Mouse (Mus musculus) spleen, adult 2 months (tissue): ENCODE results near the gene Rsph10b. TPM values are rescaled to one million over a fixed set of nuclear protein-coding genes. Genes with fewer than 3 reads are reported as not detected.
A peak's percentile ranks its signal among the peaks of the same experiment; 100 is the strongest.
"Not testable (repeated sequence)": the region's sequence is repeated elsewhere in the genome, so short reads cannot be mapped to it uniquely, and the experiment has no call there.

Experiments used
- DNase-seq, 2 experiments: peaks; one replicate each; pipeline versions ENCODE4 v3.0.0 to v3.0.0-alpha.2; 2012 to 2021; ENCODE audit warnings: low spot score in 2 of 2, low read depth in 1 of 2
- H3K27ac ChIP-seq: fragments of 200-500 bp; 2 replicates; pipeline ENCODE4 v1.5.1; 2012; ENCODE audit warnings: low read length, inconsistent platforms; ENCODE audit not compliant: insufficient read depth
- H3K27me3 ChIP-seq: fragments of 200-500 bp; 2 replicates; pipeline ENCODE4 v1.6.1; 2012; ENCODE audit warnings: mild to moderate bottlenecking, moderate library complexity, low read length, inconsistent platforms; ENCODE audit not compliant: control insufficient read depth, insufficient read depth
- H3K36me3 ChIP-seq: fragments of 200-500 bp; 2 replicates; pipeline ENCODE4 v1.6.1; 2012; ENCODE audit warnings: mild to moderate bottlenecking, low read length, inconsistent platforms; ENCODE audit not compliant: control insufficient read depth, insufficient read depth
- H3K4me1 ChIP-seq: fragments of 200-500 bp; 2 replicates; pipeline ENCODE4 v1.6.1; 2011; ENCODE audit warnings: inconsistent platforms; ENCODE audit not compliant: control insufficient read depth, insufficient read depth, insufficient read length
- H3K4me3 ChIP-seq: fragments of 200-500 bp; 2 replicates; pipeline ENCODE4 v1.5.1; 2011; ENCODE audit warnings: mild to moderate bottlenecking, inconsistent platforms; ENCODE audit not compliant: insufficient read depth, insufficient read length; ENCODE audit errors: extremely low read depth
- CTCF ChIP-seq: fragments of 200-500 bp; IDR thresholded peaks from 2 replicates; pipeline ENCODE4 v1.5.1; 2011; ENCODE audit warnings: mild to moderate bottlenecking, inconsistent platforms; ENCODE audit not compliant: insufficient read depth, insufficient read length, insufficient replicate concordance; ENCODE audit errors: extremely low read depth
- POLR2A ChIP-seq: fragments of 200-500 bp; IDR thresholded peaks from 2 replicates; pipeline ENCODE4 v1.6.1; 2011; ENCODE audit warnings: low read depth, low read length, inconsistent platforms
- whole genome bisulfite sequencing: fragments of 180-500 bp; shearing (Covaris S2); methylation state at CpG from one replicate; pipeline ENCODE4 v1.1.7; 2018; 5-methylcytosine and 5-hydroxymethylcytosine counted together
- polyA plus RNA-seq: library from polyadenylated mRNA; depleted of rRNA; stranded (reverse); fragments of >200 nt; gene quantifications from 2 replicates; pipeline ENCODE4 v1.2.3, GENCODE M21; 2012

Rsph10b gene
- polyA plus RNA-seq, 1 experiment: 0.49 TPM

DNA sequence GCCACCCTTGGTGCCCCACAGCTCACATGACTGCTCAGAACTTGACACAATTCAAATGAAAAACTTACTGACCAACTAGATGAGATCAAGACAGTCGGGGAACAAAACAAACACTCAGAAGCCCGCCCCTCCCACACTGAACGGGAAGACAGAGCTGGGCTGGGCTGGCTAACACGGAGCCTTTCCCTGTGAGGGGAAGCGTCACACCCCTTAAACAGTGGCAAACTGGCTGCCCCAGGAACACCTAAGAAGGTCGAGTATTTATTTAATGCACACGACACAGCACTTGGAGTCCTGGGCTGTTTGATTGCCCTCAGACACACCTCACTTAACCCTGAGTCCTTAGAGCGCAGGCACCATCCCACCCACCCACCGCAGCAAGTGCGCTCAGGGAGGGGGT lies 59.8 kb downstream of the Rsph10b start:
- Histone ChIP-seq H3K27ac (no peak overlapping the region), H3K4me1 (no peaks in the 10 kb centered on the region), H3K27me3 (no peaks in the 10 kb centered on the region), H3K36me3 (peaks cover 50% of the 10 kb centered on the region), H3K4me3 (no peak overlapping the region)
- TF ChIP-seq CTCF: no peak
- no peak for TF ChIP-seq POLR2A
- no peak for DNase-seq
- 93% methylated on average over 10 of the region's 10 CpGs for WGBS

DNA sequence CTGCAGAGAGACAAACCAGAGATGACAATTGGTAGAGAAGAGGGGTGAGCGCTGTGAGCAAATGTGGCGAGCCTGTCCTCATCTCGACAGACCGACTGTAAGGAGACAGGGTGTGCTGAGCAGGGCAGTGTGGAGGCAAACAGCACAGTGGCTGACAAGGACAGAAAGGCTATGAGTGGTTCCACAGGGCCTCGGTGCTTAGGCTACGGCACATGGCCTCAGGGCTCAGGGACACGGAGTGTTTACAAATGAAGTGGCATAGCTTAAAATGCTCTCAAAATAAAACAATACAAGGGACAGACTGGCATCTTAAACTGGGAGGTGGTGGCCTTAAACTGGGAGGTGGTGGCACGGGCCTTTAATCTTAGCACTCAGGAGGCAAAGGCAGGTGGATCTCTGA lies 60.4 kb downstream of the Rsph10b start:
- Histone ChIP-seq H3K4me3 (no peak overlapping the region), H3K4me1 (no peaks in the 10 kb centered on the region), H3K36me3 (peaks cover 48% of the 10 kb centered on the region), H3K27ac (no peak overlapping the region), H3K27me3 (no peaks in the 10 kb centered on the region)
- no peak for DNase-seq
- TF ChIP-seq POLR2A: no peak
- WGBS: 93% methylated on average over 8 of the region's 8 CpGs

DNA sequence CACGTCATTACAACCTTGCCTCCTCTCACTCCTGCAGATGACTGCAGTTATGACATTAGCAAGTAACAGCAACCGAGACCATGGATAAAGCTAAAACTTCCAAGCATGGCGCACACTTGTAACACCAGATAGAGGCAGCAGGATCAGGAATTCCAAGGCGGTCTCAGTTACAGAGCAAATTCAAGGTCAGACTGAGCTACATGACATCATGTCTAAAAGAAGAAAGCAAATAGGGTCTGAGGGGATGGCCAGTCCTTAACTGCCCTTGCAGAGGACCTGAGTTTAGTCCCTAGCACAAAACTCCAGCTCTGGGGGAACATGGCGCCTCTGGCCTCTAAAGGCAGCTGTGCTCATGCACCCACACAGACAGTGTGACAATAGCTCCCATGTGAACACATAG lies 61.0 kb downstream of the Rsph10b start:
- Histone ChIP-seq H3K4me3 (no peak overlapping the region), H3K27me3 (no peaks in the 10 kb centered on the region), H3K27ac (no peak overlapping the region), H3K36me3 (peaks cover 51% of the 10 kb centered on the region), H3K4me1 (no peaks in the 10 kb centered on the region)
- WGBS: 91% methylated on average over 5 of the region's 5 CpGs
- no peak for TF ChIP-seq CTCF
- no peak for TF ChIP-seq POLR2A
- no peak for DNase-seq

DNA sequence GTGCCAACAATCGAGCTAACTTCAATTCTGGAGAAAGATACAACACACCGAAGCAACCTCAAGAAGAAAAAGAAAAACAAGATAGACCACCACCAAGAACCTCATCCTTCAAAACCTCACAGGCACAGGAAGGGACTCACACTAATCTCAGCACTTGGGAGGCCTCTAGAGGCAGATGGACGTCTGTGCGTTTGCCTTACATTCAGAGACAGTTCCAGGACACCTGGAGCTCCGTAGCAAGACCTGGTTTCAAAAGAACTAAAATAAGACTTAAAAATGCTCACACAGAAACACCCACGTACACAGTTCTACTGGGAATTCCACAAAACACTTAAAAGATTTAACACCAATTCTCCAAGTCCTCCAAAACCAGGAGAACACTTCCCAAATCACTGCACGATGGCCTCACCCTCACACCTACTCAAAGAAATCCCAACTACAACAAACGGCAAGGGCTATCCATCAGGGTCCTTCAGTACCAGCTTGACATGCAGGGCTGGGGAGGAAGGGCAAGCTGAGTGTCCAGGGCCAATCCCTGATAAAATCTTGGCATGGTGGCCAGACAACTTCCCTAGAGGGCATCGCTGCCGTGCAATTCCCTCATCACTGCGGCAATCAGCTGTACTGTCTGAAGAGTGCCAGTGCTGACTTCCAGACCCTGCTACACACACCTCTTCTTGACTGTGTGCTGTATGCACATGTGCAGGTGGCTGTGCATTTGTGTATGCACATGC lies 62.0 kb downstream of the Rsph10b start:
- Histone ChIP-seq H3K4me1 (no peaks in the 10 kb centered on the region), H3K36me3 (peaks cover 50% of the 10 kb centered on the region), H3K27me3 (no peaks in the 10 kb centered on the region), H3K4me3 (no peak overlapping the region), H3K27ac (no peak overlapping the region)
- no peak for TF ChIP-seq POLR2A
- TF ChIP-seq CTCF: no peak
- no peak for DNase-seq
- 85% methylated on average over 11 of the region's 11 CpGs for WGBS

DNA sequence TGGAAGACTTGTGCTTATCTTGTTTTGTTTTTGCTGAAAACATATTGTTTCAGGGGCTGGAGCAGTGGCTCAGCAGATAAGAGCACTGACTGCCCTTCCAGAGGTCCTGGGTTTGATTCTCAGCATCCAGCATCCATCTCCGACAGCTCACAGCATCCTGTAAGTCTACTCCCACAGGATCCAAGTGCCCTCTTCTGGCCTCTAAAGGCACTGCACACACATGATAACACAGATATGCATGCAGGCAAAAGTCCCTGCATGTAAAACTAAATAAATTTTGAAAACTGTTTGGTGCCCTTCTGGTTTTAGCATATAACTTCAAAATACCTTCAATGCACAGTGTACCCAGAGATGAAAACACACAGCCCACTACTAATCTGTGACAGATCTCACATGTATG lies 66.6 kb downstream of the Rsph10b start:
- Histone ChIP-seq H3K4me3 (no peak overlapping the region), H3K27ac (no peak overlapping the region), H3K4me1 (peaks cover 17% of the 10 kb centered on the region; the same call in 1 of the 2 replicates), H3K36me3 (peaks cover 34% of the 10 kb centered on the region), H3K27me3 (no peaks in the 10 kb centered on the region)
- TF ChIP-seq CTCF (no peak), POLR2A (no peak)
- WGBS: 91% methylated on average over 1 of the region's 1 CpGs
- DNase-seq: no peak

DNA sequence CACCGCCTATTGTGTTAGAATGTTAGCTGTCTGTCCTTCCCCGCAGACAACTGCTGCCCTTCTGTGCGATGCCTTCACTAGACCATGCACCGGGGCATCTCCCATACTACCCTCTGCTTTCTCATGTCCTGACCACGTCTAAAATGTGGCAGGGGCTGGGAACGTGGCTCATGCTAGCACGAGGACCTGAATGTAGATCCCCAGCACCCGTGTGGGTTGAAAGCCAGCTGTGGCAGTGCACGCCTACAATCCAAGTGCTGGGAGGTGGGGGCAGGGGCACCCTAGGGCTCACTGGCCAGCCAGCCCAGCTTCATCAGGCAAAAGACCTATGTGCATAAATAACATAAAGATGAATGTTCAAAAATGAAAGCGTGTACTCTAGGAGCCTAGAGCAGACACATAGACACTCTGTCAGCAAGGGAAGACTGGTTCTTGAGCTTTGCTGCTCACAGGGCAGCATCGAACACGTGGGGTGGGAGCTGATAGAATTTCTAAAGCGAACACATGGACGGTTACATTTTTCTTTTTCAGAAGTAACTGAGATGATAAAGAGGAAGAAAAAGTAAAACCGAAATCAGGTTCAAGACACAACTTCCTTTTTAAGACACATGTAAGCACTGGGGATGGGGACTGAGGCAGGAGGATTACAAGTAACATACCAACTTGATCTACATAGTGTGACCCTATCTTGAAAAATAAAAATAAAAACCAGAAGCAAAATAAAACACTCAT lies 69.8 kb downstream of the Rsph10b start:
- H3K27ac ChIP-seq: peak overlapping the region; percentile 96
- peak; percentile 23 to 46 for DNase-seq
- TF ChIP-seq CTCF (no peak), POLR2A (no peak)

DNA sequence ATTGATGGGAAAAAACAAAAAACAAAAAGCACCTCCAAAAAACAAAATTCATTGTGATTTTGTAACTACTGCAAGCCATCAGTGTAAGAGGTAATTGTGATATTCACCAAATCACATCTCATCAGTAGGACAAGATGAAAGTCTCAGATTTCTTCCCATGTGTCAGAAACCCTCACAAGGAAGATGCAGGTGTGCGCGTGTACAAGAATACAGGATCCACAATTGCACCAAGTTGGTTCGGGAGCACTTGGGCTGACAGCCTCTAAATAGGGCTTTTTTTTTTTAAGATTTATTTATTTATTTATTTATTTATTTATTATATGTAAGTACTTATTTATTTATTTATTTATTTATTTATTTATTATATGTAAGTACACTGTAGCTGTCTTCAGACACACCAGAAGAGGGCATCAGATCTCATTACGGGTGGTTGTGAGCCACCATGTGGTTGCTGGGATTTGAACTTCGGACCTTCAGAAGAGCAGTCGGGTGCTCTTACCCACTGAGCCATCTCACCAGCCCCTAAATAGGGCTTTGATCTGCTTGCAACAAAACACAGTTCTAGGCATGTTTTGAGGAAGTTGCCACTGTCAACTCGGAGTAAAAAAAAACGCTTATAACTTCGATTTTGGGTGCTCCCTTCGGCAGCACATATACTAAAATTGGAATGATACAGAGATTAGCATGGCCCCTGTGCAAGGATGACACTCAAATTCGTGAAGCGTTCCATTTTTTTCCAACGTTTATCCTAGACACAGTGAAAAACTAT lies 80.7 kb downstream of the Rsph10b start:
- not testable (repeated sequence) for H3K27me3 ChIP-seq, H3K27ac ChIP-seq, DNase-seq, H3K4me1 ChIP-seq
- Histone ChIP-seq H3K4me3 (peak overlapping the region; percentile 26; the same call in 1 of the 2 replicates), H3K36me3 (peaks cover 30% of the 10 kb centered on the region)
- 31% methylated on average over 13 of the region's 13 CpGs for WGBS

More for the DNA sequence above, 69.8 kb downstream of the Rsph10b start:
- H3K27me3 ChIP-seq: no peaks in the 10 kb centered on the region
- peaks cover 17% of the 10 kb centered on the region; the same call in 1 of the 2 replicates for H3K4me1 ChIP-seq
- WGBS: 37% methylated on average over 15 of the region's 15 CpGs
- H3K4me3 ChIP-seq: peak overlapping the region; percentile 35; the same call in 1 of the 2 replicates
- peaks cover 26% of the 10 kb centered on the region for H3K36me3 ChIP-seq
